Mouse (Mus musculus) right cerebral cortex, postnatal 10 days (tissue): ENCODE results near the gene Gss.

Experiments used
- DNase-seq, 2 experiments: peaks; one replicate each; pipeline ENCODE4 v3.0.0; 2021; ENCODE audit warnings: low spot score in 2 of 2

Gene Gss

GRCm38 (mm10) chr2:155515941-155516340 is 76.7 kb downstream of the Gss start:
- peak; percentile 85 to 88 for DNase-seq

GRCm38 (mm10) chr2:155514666-155515065 is 77.9 kb downstream of the Gss start:
- peak; percentile 92 to 93 for DNase-seq

DNA sequence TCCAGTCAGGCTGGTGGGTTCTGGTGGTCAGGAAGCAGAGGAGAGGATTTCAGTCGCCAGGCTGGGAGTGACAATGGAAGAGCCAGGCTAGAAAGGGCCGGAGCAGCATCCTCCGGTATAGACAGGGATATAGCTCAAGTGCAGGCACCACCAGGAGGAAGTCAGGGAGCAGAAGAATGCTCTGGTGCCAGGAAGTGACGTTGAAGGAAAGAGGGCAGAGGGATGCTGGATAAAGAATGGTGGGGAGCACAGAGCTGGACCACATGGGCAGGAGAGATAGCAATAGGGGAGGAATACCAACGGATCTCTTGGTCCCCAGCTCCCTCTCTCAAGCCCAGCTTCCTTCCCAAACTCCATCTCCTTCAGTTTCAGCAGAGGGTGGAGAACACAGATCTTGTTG is 79.1 kb downstream of the Gss start:
- peak; percentile 66 to 74 for DNase-seq
